Mouse (Mus musculus): ENCODE measurements around the gene Necab2.

GRCm38 (mm10) chr8:119461356-119461755 is 14.8 kb downstream of the Necab2 start:
- TF ChIP-seq CTCF (conservative IDR thresholded peaks at IDR 0.05; ENCODE audit: low read length) = no peak
- TF ChIP-seq NANOG (IDR thresholded peaks at IDR 0.05; ENCODE audit: borderline replicate concordance, low read length) = no peak

Data from E14TG2a.4 (cell line).